Mouse (Mus musculus): Measurements from ENCODE around the gene Zdhhc17.

Gene Zdhhc17

DNA sequence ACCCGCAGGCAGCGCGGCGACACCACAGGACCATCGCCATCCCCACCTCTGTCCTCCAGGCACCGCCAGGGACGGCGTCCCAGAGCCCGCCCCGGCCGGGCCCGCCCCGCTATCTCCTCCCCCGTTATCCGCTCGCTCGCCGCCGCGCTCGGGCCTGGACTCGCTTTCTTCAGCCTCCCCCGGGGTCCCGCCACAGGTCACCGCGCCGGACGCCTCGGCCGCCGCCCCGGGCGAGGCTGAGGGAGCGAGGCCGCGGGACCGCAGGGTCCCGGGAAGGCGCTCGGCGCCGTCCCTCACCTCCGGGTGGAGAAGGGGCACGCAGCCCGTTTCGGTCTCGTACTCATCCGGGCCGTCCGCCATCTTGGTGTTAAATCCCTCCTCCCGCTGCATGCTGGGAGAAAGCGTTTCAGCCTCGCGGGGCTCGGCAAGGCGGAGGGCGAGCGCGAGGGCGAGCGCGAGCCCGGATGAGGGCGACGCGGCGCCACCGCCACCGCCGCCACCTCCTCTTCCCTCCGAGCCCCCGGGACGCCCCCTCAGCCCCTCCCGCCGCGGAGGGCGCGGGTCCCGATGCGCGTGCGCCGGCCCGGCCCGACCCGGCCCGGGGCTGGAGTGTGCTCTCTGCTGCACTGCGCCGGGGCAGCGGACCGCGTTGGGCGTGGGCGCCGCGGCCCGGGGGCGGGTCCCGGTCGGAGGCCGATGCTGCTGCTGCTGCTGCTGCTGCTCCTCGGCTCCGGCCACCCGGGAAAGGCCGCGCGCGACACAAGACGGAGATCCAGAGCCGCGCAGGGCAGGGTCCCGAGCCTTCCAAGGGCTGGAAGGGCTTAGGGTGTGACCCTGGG lies at the start of gene Zdhhc17:
Gene Zdhhc17, minus strand, starts transcription at position 500 of the 839 bp plus-strand sequence.
- DNase-seq (ENCODE audit: low spot score in 2 of 2), result peak; percentile 65 to 87

DNA sequence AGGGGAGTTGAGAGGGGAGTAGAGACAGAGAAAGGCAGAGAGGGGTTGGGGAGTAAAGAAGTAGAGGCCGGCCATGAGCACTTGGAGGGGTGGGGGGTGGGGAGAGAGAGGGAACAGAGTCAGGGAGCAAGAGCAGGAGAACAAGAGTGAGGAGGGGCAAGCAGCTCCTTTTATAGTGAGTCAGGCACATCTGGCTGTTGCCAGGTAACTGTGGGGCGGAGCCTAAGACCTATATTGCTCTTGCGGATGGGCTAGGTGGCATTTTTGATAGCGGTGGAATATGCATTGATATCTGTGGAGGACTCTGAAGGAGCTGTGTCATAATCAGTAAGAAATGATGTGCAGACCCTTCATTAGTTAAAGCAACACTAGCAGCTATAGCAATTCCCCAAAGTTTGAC lies 45.8 kb upstream of the Zdhhc17 start:
- no peak for DNase-seq (ENCODE audit: low spot score in 2 of 2)

DNA sequence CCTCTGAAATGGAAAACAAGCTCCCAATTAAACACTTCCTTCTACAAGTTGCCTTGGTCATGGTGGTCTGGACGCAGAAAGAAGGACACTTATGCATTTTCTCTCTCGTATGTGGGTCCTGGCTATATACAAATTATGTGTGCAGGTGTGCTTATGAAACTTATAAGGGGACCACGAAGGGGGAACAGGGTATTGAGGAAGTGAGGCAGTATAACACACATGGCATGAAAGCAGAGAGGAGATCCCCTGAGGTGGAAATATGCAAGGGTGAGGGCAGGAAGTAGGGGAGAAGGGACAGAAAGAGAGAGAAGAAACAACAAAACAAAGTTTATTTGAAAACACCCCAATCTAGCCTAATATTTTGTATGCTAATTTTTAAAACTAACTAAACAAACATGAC lies 41.7 kb upstream of the Zdhhc17 start:
- DNase-seq (ENCODE audit: low spot score in 2 of 2), result no peak

DNA sequence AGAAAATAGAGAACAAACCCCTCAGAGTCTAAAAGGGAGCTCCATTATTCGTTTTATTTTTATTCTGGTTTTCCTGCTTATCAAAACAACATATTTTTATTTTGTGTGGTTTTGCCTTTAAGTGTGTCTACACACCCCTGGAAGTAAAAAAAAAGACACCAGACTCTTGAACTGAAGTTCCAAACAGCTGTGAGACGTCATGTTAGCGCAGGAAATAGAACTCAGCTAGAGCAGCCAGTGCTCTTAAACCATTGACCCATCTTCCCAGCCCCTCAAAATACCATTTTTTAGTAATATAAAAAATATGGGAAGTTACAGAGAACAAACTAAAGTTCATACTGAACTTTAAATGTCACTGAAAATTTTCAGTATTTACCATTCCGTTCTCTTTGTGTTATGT lies 40.6 kb upstream of the Zdhhc17 start:
- no peak for DNase-seq (ENCODE audit: low spot score in 2 of 2)

DNA sequence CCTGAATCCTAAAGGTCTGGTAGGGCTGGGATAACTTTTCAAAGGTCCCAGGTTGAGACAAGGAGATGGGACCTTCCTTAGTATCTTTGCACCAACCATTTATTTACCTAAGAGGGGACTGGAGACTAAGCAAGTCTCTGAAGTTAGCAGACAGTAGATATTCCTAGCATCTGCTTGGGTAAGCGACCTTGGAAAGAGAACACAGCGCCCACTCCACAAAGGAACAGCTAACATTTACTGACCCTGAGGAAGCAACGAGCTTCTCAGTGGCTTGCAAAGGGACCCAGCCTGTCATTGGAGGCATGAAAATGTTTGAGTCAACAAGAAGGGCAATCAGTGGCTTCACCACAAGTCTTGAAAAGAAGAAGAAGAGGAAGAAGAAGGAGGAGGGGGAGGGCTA lies 40.1 kb upstream of the Zdhhc17 start:
- no peak for DNase-seq (ENCODE audit: low spot score in 2 of 2)

DNA sequence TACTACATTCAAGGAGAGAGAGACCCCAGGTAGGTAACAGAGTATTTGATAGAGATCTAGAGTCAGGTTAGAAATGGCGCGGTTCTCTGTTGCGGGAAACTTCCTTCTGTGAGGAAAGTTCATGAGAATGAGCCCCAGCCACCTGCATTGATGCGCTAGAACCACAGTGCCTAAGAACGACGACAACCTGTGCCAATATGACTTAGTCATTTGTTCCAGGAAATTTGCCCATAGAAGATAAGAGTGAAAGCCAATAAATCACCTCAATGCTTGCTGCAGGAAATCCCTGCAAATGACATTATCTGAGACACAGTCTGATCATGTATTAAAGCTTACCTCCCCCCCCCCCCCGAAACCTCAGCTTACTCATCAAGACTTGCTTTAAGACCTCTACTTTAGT lies 38.0 kb upstream of the Zdhhc17 start:
- no peak for DNase-seq (ENCODE audit: low spot score in 2 of 2)

DNA sequence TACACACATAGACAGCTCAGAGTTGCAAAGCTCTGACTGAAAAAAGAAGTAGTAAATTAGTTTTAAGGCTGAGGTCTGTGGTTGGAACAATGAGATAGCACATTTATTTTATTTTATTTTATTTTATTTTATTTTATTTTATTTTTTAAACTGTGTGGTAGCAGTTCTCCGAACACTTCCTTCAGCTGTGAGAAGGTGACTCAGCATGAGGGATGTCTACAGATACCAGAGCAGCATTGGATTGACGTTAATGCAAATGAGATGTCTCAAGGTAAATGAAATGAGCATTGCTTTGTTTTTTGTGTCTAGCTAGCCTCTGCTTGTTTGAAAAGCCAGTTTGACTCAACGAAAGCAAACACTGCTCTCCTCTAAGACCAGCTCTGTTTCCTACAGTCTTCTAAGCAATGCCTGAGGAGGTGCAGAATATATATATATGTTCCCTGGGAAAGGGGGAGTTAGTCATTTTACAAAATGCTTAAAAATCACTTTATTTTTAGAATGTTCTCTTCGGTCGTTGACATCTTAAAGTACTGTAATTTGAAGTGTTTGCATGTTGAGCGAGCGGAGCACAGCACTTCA lies 30.2 kb upstream of the Zdhhc17 start:
- DNase-seq (ENCODE audit: low spot score in 2 of 2), result no peak

DNA sequence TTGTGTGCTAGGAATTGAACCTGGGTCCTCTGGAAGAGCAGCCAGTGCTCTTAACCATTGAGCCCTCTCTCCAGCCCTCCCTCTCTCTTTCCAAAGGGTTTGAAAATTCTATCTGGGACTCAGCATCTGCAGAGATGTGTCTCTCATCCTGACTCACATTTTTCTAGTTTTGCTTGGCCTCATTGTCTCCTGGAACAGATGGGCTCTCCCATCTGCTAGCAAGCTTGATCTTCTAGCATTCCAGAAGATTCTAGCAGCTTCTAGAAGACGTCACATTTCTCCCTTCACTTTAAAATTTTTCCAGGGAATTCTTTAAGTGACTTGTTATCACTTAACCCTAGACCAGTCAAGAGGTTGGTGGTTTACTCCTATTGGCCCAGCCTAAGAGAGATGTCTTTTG lies 26.9 kb upstream of the Zdhhc17 start:
- DNase-seq (ENCODE audit: low spot score in 2 of 2), result no peak

DNA sequence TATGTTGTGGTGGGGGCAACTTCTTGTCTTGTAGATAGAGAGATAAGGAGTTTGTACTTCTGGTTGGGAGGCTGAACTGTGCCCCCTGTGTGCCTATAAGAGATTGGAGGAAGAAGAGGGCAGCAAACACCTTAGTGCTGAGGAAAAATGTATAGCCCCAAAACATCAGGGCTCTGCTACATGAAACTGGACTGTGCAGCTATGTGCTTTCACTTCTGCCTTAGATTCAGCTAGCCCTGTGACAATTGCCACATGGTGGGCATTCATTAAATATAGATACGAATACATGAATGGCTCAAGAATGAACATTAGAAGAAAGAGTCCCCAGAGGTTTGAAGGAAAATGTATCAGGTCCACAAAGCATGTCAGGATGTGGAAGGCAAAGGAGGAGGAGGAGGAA lies 25.2 kb upstream of the Zdhhc17 start:
- DNase-seq (ENCODE audit: low spot score in 2 of 2), result no peak

DNA sequence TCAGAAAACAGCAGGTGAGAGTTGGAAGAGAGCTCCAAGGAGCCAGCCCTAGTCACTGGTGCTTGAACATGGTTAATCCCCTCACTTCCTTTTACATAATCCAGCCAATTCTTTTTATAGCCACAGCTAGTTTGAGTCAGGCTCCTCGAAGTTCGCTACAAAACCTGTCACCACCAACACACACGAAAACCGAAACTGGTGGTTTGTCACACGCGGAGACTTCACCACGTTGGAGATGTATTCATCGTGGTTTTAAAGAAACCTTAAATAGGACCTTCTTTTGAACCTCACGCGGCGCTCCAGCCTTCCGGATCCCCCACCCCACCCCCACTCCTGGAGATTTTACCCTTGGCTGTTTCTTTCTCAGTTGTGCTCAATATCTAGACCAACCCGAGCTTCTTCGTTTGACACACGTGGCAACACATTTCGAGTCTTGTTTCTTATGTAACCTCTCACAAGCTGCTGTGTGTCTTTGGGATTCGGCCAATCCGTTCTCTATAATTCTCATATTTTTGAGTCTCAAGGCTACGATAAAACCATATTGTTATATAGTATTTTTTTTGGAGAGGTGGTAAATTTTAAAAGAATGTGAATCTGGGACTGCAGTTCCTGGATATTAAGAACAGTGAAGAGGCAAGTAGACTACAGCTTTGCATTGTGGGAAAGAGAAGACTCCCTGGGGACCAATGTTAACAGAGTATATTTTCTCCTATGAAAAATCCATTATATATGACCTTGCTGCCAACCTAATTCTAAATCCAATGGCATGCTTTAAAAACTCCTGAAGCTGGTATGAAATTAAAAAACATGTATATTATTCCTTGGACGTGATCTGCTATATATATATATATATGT lies 21.8 kb upstream of the Zdhhc17 start:
- DNase-seq (ENCODE audit: low spot score in 2 of 2), result no peak

DNA sequence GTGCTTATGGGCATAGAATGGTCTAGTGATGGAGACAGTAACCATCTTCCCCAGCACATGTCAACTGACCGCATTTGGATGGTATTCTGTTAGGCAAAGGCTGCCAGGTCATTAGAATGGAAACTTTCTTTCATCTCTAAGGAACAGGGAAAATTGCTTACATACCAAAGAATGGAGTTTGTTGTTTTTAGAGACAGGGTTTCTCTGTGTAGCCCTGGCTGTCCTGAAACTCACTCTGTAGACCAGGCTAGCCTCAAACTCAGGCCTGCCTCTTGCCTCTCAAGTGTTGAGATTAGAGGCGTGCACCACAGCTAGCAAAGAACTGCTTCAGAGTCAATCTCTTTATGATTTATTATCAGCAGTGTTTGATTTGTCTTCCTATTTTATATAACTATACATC lies 20.9 kb upstream of the Zdhhc17 start:
- no peak for DNase-seq (ENCODE audit: low spot score in 2 of 2)

DNA sequence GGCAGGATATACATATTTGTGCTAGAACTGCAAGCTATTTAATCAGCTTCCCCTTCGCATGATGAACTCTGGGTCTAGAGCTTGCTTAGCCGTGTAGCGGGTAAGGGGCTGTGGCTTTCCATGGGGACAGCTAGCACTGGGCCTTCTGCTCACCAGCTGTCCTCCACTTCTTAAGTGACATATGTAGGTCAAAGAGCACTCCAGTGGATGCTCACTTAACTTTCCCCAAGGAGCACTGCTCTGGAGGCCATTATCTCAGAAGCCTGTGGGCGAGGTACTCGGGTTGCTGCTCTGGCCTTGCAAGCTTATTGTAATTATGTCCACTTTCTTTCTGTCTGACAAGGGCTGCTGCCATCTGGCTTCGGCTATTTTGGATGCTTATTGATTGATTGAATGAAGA lies 16.2 kb upstream of the Zdhhc17 start:
- DNase-seq (ENCODE audit: low spot score in 2 of 2), result no peak

DNA sequence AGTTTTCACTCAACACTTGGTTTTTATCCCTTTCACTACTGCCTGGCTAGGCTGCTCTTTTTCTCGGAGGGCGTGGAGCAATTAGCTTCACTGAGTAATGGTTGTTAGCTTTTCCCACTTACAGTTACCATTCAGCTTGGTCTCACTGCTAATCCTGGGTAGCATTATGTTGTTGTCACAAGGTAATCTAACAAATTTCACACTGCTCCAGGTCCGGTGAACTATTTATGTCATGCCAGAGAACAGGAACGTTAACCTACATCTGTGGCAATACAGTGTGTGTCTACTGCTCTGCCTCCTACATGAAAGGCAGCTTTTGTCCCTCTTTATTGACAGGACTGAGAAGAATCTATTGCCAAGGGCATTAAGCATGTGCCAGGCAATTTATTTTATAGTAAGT lies 14.8 kb upstream of the Zdhhc17 start:
- no peak for DNase-seq (ENCODE audit: low spot score in 2 of 2)

DNA sequence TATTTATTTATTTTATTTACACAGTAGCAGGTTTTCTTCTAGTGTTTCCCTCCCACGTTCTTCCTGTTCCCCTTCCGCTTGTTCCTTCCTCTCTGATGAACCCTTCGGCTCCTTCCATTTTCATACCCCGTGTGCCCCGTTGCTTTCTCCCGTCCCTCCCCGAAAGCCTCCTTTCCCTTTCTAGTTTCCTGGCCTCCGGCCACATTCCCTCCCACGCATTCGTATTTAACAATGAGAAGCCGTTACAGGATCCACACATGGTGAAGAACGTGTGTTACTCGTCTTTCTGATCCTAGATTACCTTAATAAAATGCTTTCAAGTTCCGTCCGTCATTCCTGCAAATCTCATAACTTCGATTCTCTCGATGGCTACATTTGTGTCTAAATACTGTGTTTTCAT lies 4.5 kb upstream of the Zdhhc17 start:
- DNase-seq (ENCODE audit: low spot score in 2 of 2), result no peak

DNA sequence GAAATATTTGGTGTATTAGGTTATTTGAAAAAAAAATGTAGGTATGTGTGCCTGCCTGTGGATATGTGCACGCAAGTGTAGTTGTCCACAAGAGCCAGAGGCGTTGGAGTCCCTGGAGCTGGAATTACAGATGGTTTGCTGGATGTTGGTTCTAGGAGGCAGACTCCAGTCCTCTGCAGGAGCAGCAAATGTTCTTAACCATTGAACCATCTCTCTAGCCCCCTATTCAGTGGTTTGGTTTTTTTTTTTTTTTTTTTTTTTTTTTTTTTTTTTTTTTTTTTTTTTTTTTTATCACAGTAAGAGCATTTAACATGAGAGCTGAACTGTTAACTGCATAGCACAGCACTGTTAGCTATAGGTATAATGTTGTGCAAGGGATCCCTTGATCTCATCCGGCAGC lies 3.3 kb upstream of the Zdhhc17 start:
- DNase-seq (ENCODE audit: low spot score in 2 of 2), result no peak

DNA sequence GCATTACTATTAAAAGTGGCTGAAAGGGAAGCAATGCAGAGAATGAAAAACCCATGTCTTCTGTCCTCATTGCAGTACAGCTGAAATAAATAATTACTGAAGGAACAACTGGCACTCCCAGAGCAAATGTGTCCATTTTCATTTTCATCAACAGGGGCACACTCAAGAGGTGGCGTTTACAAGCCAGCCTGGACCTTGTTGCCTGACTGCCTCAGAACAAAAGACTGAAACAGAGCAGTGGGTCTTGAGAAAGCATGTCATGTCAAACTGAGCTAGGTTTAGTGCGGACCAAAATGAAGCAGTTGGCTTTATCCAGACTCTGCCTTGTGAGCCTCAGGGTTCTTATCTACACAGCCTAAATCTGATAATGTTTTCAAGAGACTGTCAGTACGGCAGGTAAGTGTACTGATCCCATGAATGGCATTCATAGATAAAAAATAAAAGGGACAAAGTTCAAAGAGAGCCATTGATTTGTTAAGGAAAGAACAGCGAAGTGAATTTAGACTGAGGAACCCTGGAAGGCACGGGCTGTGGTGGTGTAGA lies 2.6 kb upstream of the Zdhhc17 start:
- no peak for DNase-seq (ENCODE audit: low spot score in 2 of 2)

DNA sequence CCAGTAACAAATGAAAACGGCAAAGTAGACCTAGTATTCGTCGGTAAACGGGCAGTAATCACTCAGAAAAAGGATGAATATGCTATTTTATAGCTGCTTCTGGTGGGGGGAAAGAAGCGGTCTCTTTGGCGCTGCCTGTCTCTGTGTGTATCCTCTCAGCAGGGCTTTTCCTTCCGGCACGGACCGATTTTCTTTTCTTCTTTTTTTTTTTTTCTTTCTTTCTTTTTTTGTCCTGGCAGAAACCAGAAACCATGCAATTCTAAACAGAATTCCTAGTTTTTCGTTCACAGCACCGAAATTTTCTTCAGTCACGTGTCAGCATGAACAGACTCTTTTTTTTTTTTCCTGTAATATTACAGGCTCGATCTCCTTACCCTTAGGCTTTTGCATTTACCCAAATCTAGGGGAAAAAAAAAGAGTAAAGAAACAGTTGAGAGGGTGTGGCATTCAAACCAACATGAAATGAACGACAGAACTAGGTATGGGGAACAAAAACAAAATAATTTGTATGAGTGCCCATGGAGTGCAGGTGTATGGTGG lies 1.4 kb upstream of the Zdhhc17 start:
- no peak for DNase-seq (ENCODE audit: low spot score in 2 of 2)

DNA sequence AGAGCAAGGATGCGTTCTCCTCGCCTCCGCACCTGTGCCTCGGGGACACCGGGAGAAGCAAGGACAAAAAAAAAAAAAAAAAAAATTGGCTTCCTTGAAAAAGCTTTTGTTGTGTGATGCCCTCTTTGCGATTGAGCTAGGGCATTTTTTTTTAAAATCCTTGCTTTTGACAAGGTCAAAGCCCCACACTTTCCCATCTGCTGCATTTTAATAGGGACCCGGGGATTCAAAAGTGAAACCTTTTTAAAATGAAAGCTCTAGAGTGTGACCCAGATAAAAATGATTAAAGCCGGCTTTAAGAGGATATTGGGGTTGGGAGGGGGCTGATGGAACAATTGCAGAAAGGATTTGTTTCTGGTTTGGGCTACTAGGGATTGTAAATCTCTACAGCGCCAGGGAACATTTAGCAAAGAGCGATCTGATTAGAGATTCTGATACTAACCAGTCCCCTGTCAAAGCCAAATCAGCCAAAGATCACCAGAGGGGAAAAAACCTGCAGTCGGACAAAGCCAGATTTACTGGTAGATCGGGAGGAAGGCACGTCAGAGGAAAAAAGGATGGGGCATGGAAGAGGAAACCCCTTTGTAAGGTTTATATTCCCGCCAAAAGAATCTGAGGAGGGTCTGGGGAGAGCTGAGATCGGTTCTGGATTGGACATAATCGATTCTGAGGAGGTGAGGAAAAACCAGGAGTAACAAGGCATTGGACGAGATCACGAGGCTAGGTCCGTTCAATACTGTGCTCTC lies 713 bp upstream of the Zdhhc17 start:
- peak in 1 of 2 experiments; percentile 38 for DNase-seq (ENCODE audit: low spot score in 2 of 2)

DNA sequence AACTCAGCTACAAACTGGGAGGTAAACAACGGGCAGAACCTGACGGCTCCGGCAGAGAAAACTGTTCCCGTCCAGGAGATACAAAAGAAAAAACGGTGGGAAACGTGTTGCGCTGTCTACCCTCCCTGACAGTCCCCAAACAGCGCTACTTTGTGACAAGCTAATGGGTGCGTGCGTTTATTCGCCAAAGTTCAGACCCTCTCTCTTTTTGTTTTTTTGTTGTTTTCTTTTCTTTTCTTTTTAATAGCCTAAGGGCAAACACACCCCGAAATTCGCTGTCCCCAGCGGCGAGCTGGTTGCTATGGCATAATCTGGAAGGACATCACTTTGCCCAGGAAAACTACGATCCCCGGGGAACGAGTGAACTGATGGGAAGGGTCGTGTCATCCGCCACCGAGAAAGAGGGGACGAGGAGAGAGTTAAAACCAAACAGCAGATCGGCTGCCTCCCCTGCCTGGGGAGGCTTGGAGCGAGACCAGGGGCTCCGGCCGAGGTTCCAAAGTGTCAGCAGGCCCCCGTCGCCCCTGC lies 763 bp downstream of the Zdhhc17 start:
- DNase-seq (ENCODE audit: low spot score in 2 of 2), result no peak

DNA sequence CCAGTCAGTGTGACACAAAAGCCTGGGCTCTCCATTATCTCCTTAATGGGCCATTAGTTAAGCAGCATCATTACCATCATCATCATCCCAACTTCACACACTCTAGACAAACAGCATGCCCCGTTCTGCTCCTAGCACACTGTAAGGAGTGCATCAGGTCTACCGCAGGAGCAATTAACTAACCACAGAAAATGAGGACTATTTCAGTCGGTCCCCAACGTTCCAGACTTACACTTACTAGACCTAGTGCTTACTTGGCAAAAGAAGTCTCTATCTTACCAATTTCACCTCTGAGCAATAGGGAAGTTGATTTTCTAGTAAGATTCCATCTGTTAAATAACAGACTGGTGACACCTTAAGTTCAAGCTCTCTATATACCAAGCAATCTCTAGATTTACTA lies 2.3 kb downstream of the Zdhhc17 start:
- no peak for DNase-seq (ENCODE audit: low spot score in 2 of 2)

Measured in cerebellum, postnatal 4 days (tissue).